Mouse (Mus musculus): ENCODE results near the gene Zxdc.

The Zxdc gene

DNA sequence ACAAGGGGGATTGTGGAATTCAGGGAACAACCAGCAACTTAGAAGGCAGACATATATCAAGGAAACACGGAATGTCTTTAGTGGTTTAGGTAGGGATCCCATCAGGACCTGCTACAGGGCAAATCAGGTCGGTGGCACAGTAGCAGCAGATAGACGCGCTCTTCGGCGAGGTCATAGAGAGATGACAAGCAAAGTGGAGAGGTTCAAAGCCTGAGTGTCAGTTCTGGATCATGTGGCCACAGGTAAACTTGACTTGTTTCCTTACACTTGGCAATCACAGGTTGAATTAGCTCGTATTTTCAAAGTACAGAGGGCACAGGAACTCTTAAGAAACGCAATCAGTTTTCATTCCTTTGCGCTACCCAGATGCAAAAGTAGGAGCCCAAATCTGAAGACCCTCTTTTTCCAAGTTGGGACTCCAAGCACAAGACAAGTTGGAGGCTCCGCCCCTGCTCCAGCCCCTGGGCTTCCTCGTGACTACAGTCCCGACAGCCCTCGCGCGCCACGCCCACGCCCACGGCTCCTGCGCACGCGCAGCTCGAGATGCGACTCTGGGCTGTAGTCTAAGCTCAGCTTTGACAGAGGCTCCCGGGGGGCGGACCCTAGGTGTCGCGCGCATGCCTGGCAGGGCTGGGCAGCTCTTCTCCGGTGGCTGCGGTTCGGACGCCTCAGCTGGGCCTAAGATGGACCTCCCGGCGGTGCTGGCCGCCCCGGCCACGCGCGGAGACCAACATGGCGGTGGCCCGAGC lies at the start of gene Zxdc:
Gene Zxdc (plus strand): TSS at position 517 of the 749 bp plus-strand sequence.
- peak; percentile 99 for DNase-seq (ENCODE audit: low spot score in 2 of 2)

DNA sequence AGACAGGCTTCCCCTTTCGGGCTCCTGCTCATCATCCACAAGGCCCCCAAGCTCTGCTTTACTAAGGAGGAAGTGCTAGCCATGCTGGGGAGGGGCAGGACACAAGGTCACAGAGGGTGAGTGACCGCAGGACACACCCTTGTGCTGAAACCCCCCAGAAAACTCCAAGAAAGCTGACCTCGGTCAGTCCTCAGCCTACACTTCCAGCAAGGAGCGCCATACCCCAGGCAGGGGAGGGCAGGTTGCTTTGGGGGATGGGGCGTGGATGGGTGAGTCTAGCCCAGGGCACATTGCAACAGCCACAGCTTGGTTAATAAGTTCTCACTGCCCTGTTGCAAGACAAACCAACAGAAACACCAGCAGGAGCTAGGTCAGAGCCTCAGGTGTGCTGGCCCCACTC lies 48.9 kb upstream of the Zxdc start:
- no peak for DNase-seq (ENCODE audit: low spot score in 2 of 2)

DNA sequence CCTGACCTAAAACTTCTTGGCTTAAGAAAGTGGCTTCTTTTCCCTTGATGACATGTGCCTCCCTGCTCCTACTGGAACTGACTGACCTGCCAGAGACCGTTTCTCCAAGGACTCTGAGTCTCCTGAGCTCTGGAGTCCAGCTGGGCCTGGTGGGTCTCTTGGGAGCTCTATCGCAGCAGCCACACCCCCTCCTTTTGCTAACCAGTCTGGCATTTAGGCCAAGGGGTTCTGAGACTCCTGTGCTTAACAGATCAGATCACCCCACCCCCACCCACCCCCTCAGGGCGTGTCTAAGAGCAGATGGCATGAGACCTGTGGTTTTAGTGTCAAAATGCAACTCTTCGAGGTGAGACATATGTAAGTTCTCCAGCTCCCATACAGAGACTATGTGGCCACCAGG lies 47.5 kb upstream of the Zxdc start:
- no peak for DNase-seq (ENCODE audit: low spot score in 2 of 2)

DNA sequence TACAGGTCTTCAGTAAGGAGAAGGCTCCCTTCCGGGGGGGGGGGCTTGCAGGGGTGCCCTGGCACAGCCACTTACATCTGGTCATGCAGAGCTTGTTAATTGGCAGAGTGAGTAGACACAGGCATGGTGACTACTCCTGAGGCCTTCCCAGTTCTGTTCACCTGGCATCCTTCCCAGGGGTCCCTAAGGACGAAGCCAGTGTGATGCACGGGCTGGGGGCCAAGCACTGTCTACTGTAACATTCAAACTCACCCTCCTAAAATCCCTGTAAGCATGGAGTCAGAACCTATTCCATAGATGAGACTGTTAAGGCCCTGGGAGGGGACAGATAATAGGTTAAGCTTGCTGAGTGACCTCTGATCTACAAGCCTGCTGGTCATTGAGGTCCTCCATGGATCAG lies 45.3 kb upstream of the Zxdc start:
- no peak for DNase-seq (ENCODE audit: low spot score in 2 of 2)

DNA sequence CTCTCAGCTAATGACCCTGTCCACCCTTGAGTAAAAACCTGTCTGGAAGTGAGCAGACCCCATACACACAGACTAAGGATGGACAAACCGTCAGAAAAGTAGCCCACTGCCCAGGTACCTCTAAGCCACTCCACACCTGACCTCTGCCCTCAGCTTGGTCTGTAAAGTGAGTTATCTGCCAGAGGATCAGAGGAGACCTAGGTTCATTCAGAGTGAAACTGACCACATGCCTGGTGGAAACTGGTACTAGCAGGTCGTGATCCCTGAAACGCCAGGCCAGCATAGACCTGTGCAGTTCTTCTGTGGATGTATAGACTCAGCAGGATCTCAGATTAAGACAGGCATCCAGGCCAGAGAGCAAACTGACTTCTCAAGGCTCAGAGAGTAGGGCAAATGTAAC lies 44.8 kb upstream of the Zxdc start:
- DNase-seq (ENCODE audit: low spot score in 2 of 2) = no peak

DNA sequence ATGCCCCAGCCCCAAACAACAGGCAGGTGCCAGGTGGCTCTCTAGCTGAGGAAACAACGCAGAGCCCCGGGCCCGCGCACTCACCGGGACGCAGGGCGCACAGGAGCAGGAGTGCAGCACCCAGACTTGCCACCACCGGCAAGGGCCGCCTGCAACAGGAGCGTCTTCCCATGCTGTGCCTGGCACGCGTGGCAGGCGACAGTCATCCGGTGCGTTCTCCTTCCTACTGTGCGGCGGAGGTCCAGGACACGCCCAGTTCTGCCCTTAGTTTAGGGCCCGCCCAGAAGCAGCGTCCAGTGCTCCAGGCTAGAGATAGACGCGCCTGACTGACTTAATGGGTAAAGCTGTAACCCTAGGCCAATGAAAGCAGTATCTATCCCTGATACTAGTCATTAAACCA lies 44.3 kb upstream of the Zxdc start, which contains the start of gene Chst13:
Gene Chst13 (minus strand): TSS at position 195 of the 400 bp plus-strand sequence.
- DNase-seq (ENCODE audit: low spot score in 2 of 2) = no peak

DNA sequence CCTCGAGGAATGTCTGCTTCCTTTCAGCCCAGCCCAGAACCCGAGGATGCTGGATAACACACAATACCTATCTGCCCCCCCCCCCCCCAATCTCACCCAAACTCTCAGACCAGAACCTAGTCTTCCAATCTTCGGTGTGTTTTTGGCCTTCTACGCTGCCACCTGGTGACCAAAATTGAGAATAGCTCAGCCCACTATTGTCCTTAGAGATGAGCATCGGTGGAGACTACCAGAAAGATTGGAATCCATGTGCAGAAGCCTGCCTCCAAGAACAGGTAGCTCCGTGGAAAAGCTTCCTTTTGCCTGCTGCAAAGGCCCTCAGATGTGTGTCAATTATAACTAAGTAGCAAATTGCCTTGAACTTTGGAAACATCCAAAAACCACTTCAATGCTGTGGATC lies 41.6 kb upstream of the Zxdc start:
- DNase-seq (ENCODE audit: low spot score in 2 of 2) = peak in 1 of 2 experiments; percentile 25

DNA sequence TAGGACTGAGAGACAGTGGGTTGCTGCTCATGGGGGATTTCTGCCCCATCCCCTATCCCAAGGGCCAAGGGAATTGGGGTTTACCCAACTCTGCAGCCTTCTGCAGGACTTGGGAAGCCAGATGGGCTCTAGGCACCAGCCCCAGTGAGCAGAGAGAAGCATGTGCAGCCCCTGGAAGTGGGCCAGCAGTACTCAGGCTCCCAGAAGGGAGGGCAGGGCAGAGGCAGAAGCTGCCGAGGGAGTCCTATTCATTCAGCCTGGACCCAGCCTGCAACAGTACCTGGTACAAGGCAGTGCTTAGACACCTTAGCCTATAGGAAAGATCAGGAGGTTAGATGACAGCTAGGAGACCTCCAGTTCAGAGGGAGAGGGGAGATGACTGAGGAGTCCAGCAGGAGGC lies 39.3 kb upstream of the Zxdc start:
- DNase-seq (ENCODE audit: low spot score in 2 of 2) = no peak

DNA sequence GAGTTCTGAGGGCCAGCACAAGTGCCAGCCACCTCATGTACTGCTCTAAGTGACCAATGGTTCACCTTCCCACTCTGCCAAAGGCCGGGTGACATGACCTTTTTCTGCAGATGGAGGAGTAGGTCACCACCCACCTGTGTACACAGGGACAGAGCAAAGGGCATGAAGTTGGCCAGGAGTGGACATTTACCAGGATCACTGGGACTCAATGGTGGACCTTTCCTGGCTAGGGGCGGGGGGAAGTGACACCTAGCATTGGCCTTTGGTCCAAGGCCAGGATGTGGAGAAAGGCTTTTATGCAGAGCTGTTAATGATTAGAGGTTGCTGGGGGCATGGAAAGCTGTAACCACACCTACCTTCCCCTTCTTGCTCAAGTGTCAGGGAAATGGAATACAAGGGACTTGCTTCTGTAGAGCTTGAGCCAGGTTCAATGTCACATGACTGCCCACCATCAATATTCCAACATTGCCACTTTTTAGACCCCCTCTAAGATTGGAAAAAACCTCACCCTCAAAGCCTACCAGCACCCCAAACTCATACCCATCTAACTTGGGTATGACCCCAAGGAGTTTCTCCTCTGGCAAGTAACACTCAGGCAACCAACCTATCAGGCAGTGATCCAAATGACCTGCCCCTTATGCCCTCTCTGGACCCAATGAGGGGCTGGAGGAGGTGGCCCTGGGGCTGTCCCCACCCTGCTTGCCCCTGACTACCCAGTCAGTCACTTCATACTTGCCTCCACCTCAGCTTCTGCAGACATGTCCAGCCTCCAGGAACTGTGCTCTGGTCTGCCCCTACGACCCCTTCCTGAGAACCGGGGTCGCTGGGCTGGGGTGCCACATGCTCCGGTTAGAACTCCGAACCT lies 36.5 kb upstream of the Zxdc start, which contains the start of gene Uroc1:
Gene Uroc1 (plus strand): TSS at position 724 of the 865 bp plus-strand sequence.
- no peak for DNase-seq (ENCODE audit: low spot score in 2 of 2)

DNA sequence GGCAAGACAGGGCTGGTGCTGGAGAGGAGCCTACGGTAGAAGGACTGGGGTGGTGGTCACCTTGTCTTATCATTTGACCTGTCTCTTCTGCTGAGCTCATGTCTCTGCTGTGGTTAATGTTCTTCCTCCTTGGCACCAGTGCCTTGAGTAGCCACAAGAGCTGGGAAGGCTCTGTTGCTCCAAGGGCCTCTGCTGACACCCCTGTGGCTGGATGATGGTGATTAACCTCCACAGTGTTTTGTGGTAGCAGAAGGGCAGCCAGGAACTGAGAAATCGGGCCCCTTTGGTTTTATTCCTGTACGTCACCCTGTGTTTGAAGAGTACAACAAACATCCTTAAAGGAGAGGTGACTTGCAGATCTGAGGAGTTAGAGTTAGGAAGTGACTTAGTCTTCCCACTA lies 35.0 kb upstream of the Zxdc start:
- no peak for DNase-seq (ENCODE audit: low spot score in 2 of 2)

DNA sequence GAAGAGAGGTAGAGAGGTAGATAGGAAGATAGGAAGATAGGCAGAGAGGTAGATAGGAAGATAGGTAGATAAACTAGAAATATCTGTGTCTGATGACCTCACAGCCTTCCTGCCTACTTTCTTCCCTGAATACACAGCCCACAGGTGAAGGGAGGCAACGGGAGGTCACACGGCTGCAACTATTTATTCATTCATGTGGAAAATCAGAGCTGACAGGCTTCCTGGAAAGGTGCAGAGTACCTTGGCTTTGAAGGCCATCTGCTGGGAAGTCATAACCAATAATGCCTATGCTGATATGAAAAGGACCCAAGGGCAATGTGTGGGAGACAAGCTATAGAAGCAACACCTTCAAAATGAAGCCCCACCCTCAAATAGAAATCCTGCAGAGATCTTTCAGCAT lies 26.9 kb upstream of the Zxdc start:
- no peak for DNase-seq (ENCODE audit: low spot score in 2 of 2)

DNA sequence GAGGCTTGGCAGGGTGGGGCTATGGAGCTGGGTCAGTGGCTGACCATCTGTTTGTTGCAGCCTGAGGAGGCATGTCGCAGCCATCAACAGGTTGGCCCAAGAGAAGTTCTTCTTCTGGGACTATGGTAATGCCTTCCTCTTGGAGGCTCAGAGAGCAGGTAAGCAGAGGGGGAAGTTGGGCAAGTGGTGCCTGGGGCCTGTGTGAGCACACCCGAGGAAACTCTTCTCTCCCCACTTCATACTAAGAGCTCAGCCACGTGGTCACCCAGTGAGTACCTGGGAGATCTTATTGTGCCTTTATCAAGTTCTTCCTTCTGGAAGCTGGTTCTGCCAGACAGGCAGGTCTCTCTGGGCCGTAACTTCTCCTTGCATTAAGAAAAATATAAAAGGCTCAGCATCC lies 22.1 kb upstream of the Zxdc start:
- DNase-seq (ENCODE audit: low spot score in 2 of 2) = no peak

DNA sequence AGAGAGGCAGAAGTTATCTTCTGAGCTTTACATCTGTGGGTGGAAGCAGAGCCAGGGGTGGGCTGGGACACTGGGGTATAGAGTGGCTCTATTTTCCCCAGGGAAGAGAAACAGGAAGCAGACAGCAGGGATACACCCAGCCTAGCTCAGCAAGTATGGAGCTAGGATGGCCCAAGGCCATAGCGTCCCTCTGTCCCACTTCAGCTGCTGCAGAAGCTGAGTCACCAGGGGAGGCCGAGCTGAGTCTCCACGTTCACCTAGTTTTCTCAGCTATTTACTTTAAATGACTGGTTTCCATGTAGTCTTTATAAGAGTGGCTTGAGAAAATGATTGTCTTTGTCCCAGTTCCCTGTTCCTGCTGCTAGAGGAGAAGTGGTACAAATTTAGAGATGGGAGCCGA lies 20.8 kb upstream of the Zxdc start:
- no peak for DNase-seq (ENCODE audit: low spot score in 2 of 2)

DNA sequence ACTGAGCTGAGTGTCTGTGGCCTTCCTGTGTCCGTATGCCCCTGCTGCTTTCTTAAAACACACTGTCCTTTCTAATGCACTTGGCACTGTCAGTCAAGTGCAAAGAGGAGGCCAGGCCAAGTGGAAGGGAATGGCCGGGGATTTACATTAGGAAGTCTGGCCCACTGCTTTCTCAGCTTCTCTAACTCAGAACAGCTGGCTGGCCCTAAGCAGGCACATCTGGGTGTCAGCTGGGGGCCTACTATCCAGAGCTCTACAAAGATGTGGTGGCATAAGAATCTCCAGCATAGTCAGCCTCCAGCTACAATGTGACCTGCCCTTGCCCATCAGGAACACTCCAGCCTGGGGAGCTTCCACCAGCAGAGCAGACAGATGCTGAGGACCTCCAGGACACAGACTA lies 19.3 kb upstream of the Zxdc start:
- DNase-seq (ENCODE audit: low spot score in 2 of 2) = no peak

DNA sequence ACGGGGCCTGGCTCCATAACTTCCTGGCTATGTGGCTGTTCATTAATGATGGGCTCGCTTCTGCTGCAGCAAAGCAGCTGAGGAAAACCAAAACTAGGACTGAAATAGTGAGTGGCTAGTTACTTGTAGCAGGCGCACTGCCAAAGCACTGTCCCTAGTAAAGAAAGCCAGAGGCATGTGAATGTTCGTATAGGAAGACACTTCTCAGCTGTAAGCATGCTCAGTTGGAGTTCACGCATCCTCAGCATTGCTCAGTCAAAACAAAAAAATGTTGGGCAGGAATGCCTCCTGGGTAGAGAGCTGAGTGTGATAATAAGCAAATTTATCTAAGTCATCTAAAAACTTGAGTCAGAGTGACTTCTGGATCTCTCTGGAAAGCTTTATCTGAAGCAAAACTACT lies 11.2 kb upstream of the Zxdc start:
- no peak for DNase-seq (ENCODE audit: low spot score in 2 of 2)

DNA sequence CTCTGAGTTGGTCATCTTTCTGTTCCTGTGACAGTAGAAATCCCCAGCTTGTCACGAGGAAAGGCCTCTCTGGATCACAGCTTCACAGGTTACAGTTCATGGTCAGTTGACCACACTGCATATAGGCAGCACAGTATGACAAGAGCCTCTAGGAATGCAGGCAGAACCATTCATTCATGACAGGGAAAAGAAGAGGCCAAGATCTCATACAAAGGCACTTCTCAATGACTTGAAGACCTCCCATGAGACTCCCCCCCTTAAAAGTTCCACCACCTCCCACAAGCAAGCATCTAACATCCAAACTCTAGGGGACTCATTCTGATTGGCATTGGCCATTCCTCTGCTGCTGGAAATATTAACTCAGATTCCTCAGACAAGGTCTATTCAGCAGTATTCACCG lies 9.8 kb upstream of the Zxdc start:
- DNase-seq (ENCODE audit: low spot score in 2 of 2) = no peak

DNA sequence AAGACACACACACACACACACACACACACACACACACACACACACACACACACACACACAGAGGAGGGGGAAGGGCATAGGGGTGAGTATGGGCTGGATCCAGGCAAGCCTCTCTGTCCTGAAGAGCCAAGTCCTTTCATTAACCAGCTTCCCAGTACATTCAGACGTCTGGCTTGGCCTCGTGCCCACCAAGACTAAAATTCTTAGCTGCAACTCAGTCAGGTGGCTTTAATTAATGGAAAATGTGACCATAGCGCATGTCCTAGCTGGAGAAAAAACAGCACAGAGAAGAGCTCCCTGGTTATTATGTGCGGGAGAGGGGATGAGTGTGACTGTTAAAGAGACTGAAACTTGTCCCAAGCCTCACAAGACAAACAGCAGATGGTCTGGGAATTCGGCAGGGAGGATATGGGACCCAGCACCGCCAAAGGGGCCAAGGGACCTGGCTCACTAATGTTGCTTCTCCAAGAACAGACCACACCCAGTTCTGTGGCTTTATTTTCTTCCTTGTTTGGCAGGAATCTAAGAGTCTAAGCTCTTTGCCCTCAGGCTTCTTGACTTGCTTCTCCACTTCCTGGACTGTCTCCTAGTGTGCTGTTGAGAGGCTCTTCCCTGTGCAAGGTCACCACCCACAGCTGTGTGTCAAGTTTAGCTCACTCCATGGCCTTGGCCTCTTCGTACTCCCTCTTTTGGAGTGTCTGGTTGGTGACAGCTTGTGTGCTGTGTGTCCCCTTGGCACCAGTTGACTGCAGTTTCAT lies 9.1 kb upstream of the Zxdc start:
- no peak for DNase-seq (ENCODE audit: low spot score in 2 of 2)

DNA sequence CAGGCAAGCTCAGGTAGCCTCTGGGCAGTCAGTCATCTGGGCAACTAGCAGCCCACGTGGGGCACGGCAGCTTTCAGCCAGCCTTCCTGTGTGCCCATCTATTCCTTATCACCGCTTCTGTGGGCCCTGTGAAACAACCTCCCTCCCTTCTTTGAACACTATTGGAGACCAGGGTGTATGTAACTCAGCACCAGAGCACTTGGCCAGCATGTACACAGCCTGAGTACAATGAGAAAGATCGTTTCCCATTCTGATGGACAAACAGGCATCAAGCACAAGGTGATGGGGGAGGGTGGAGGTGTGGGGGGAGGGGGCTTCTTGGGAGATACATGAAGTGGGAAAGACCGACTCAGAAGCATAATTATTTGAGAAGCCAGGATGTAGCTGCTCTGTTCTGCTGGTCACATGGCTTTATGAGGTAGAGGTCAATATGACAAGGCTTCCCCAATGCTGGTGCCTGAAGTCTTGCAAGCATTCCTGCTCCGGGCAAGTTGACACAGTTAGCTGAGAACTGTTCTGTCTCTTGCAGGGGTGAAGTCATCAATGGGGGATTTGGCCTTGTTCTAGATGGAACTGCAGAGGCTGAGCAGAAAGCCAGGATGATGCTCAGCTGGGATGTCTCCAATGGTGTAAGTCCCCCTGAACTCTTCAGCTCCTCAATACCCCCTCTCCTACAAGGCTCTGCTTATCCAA lies 8.2 kb upstream of the Zxdc start:
- no peak for DNase-seq (ENCODE audit: low spot score in 2 of 2)

DNA sequence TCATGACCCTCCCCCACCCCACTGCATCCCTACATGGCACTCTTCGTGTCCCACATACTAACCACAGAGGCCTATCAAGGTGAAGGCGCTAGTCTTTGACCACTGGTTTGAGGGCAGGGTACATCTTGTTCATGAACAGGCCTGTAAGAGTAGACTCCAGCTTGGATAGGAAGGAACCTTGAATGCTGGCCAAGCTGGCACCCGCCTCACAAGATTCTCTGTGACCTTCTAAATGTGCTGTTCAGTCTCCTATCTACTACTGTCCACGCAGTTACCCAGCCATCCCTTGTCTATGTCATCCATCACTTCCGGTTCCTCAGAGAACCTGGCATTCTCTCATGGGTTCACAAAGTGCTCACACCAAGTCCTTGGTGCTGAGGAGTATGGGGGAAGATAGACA lies 6.0 kb upstream of the Zxdc start:
- DNase-seq (ENCODE audit: low spot score in 2 of 2) = no peak

DNA sequence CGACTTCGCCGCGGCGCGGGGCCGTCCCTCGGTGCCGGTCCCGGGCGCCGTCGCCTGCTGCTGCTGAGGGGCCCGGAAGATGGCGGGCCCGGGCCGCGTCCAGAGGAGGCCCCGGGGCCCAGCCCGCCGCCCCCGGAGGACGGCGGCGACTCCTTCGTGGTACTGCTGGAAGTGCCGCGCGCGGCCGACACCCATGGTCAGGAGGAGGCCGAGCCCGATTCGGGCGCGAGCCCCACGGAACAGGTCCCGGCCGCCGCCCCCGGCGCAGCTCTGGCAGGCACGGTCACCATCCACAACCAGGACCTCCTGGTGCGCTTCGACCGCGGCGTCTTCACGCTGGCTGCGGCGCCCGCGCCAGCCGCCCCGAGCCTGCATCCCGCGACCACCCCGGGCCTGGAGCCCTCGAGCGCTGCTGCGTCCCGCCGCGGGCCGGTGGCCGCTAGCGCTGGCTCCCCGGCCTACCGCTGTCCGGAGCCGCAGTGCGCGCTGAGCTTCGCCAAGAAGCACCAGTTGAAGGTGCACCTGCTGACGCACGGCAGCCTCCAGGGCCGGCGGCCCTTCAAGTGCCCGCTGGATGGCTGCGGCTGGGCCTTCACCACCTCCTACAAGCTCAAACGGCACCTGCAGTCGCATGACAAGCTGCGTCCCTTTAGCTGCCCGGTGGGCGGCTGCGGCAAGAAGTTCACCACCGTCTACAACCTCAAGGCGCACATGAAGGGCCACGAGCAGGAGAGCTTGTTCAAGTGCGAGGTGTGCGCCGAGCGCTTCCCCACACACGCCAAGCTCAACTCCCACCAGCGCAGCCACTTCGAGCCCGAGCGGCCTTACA lies 647 bp downstream of the Zxdc start:
- DNase-seq (ENCODE audit: low spot score in 2 of 2) = peak; percentile 31 to 35

DNA sequence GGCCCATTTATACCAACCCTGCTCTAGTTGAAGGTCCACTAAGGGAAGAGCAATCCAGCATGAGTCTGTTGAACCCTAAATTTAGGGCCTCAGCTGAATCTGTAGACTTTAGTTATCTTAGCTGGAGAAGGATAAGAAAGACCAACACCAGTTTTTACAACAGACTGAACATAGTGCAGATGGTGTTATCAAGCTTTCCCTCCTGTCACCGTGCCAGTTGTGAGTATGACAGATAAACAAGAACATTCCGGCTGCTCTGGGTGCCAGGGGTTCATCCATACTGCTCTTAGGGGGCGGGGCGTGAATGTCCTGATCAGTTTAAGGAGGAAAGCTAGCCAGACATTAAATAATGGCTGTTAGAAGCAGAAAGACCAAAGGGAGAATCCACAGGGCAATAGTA lies 5.4 kb downstream of the Zxdc start:
- DNase-seq (ENCODE audit: low spot score in 2 of 2) = no peak
